Mouse (Mus musculus): ENCODE measurements around the gene Prkcsh. TPM values are rescaled to one million over a fixed set of nuclear protein-coding genes. Genes with fewer than 3 reads are reported as not detected.

Prkcsh gene
- total RNA-seq, 1 experiment = 234 TPM

- Histone ChIP-seq H3K4me3 (ENCODE audit: insufficient read depth in 1 of 2, low read depth in 1 of 2, low read length in 2 of 2, poor library complexity in 1 of 2, severe bottlenecking in 1 of 2) (peak within 1 kb of the TSS; percentile 54 to 68), H3K27ac (ENCODE audit: insufficient read depth, low read depth, low read length, poor library complexity, severe bottlenecking) (no peak within 1 kb of the TSS), H3K4me1 (ENCODE audit: control insufficient read depth in 2 of 2, insufficient read depth in 2 of 2, low read length in 2 of 2, poor library complexity in 1 of 2) (peaks cover 0 to 7% of the 10 kb centered on the region in 2 experiments; a peak in 2 of 4 replicates), H3K36me3 (ENCODE audit: control insufficient read depth, insufficient read depth, low read length, poor library complexity, severe bottlenecking) (no peaks in the 10 kb centered on the region), H3K9me3 (ENCODE audit: control insufficient read depth, insufficient read depth, low read depth, low read length) (no peaks in the 10 kb centered on the region), H3K9ac (ENCODE audit: insufficient read depth, low read depth, low read length, poor library complexity, severe bottlenecking) (peak within 1 kb of the TSS; percentile 42; the same call in 1 of the 2 replicates)
- in situ Hi-C loops (cut with MboI; ENCODE audit: low sequenced_read_pairs in 2 of 2, unreplicated experiment in 2 of 2) = no loop called here
- DNase-seq (ENCODE audit: low read depth, low spot score) = no peak
- TF ChIP-seq HCFC1 (IDR thresholded peaks at IDR 0.05; ENCODE audit: borderline replicate concordance, insufficient read depth, low read length) = no peak
- no peak for TF ChIP-seq CHD2 (IDR thresholded peaks at IDR 0.05; ENCODE audit: low read depth, low read length)
- no peak for TF ChIP-seq ZC3H11A (IDR thresholded peaks at IDR 0.05; ENCODE audit: borderline replicate concordance, low read depth, low read length)
- no peak for TF ChIP-seq ZNF384 (IDR thresholded peaks at IDR 0.05; ENCODE audit: low read depth, low read length)
- no peak for TF ChIP-seq MAFK (IDR thresholded peaks at IDR 0.05; ENCODE audit: insufficient read depth, low read depth, low read length)
Observed at GRCm38 (mm10) chr9:21963417-21963816, 39.2 kb upstream of the Prkcsh start, which contains the start of gene Epor. Gene Epor, minus strand, starts transcription at chr9:21963506.

GRCm38 (mm10) chr9:21968883-21969282 is 33.7 kb upstream of the Prkcsh start:
- Histone ChIP-seq H3K9ac (ENCODE audit: insufficient read depth, low read depth, low read length, poor library complexity, severe bottlenecking) (no peak overlapping the region), H3K27ac (ENCODE audit: insufficient read depth, low read depth, low read length, poor library complexity, severe bottlenecking) (no peak overlapping the region), H3K4me3 (ENCODE audit: insufficient read depth in 1 of 2, low read depth in 1 of 2, low read length in 2 of 2, poor library complexity in 1 of 2, severe bottlenecking in 1 of 2) (no peak overlapping the region), H3K9me3 (ENCODE audit: control insufficient read depth, insufficient read depth, low read depth, low read length) (no peaks in the 10 kb centered on the region), H3K36me3 (ENCODE audit: control insufficient read depth, insufficient read depth, low read length, poor library complexity, severe bottlenecking) (no peaks in the 10 kb centered on the region), H3K4me1 (ENCODE audit: control insufficient read depth in 2 of 2, insufficient read depth in 2 of 2, low read length in 2 of 2, poor library complexity in 1 of 2) (no peaks in the 10 kb centered on the region)
- in situ Hi-C loops (cut with MboI; ENCODE audit: low sequenced_read_pairs in 2 of 2, unreplicated experiment in 2 of 2) = no loop called here
- no peak for TF ChIP-seq HCFC1 (IDR thresholded peaks at IDR 0.05; ENCODE audit: borderline replicate concordance, insufficient read depth, low read length)
- no peak for TF ChIP-seq ZNF384 (IDR thresholded peaks at IDR 0.05; ENCODE audit: low read depth, low read length)
- TF ChIP-seq CHD2 (IDR thresholded peaks at IDR 0.05; ENCODE audit: low read depth, low read length) = no peak
- TF ChIP-seq ZC3H11A (IDR thresholded peaks at IDR 0.05; ENCODE audit: borderline replicate concordance, low read depth, low read length) = no peak
- no peak for TF ChIP-seq MAFK (IDR thresholded peaks at IDR 0.05; ENCODE audit: insufficient read depth, low read depth, low read length)
- no peak for DNase-seq (ENCODE audit: low read depth, low spot score)

- no peak for TF ChIP-seq ZNF384 (IDR thresholded peaks at IDR 0.05; ENCODE audit: low read depth, low read length)
- TF ChIP-seq CHD2 (IDR thresholded peaks at IDR 0.05; ENCODE audit: low read depth, low read length) = no peak
- TF ChIP-seq ZC3H11A (IDR thresholded peaks at IDR 0.05; ENCODE audit: borderline replicate concordance, low read depth, low read length) = no peak
- TF ChIP-seq HCFC1 (IDR thresholded peaks at IDR 0.05; ENCODE audit: borderline replicate concordance, insufficient read depth, low read length) = no peak
- no peak for TF ChIP-seq MAFK (IDR thresholded peaks at IDR 0.05; ENCODE audit: insufficient read depth, low read depth, low read length)
- Histone ChIP-seq H3K4me3 (ENCODE audit: insufficient read depth in 1 of 2, low read depth in 1 of 2, low read length in 2 of 2, poor library complexity in 1 of 2, severe bottlenecking in 1 of 2) (no peak overlapping the region), H3K27ac (ENCODE audit: insufficient read depth, low read depth, low read length, poor library complexity, severe bottlenecking) (no peak overlapping the region), H3K36me3 (ENCODE audit: control insufficient read depth, insufficient read depth, low read length, poor library complexity, severe bottlenecking) (no peaks in the 10 kb centered on the region), H3K9ac (ENCODE audit: insufficient read depth, low read depth, low read length, poor library complexity, severe bottlenecking) (no peak overlapping the region), H3K4me1 (ENCODE audit: control insufficient read depth in 2 of 2, insufficient read depth in 2 of 2, low read length in 2 of 2, poor library complexity in 1 of 2) (no peaks in the 10 kb centered on the region), H3K9me3 (ENCODE audit: control insufficient read depth, insufficient read depth, low read depth, low read length) (no peaks in the 10 kb centered on the region)
- no peak for DNase-seq (ENCODE audit: low read depth, low spot score)
- in situ Hi-C loops (cut with MboI; ENCODE audit: low sequenced_read_pairs in 2 of 2, unreplicated experiment in 2 of 2) = no loop called here
Observed at GRCm38 (mm10) chr9:21969304-21969703, 33.3 kb upstream of the Prkcsh start.

- H3K9me3 ChIP-seq (ENCODE audit: control insufficient read depth, insufficient read depth, low read depth, low read length) = no peaks in the 10 kb centered on the region
- in situ Hi-C loops (cut with MboI; ENCODE audit: low sequenced_read_pairs in 2 of 2, unreplicated experiment in 2 of 2) = loop anchor here in 1 of 2 experiments (5.0 to 10.0 kb wide), 2 partner anchors 71 to 168 kb away; no protein-coding TSS in a partner anchor
- no peaks in the 10 kb centered on the region for H3K36me3 ChIP-seq (ENCODE audit: control insufficient read depth, insufficient read depth, low read length, poor library complexity, severe bottlenecking)
- H3K4me1 ChIP-seq (ENCODE audit: control insufficient read depth in 2 of 2, insufficient read depth in 2 of 2, low read length in 2 of 2, poor library complexity in 1 of 2) = peaks cover 0 to 12% of the 10 kb centered on the region in 2 experiments; a peak in 2 of 4 replicates
- no peak overlapping the region for H3K4me3 ChIP-seq (ENCODE audit: insufficient read depth in 1 of 2, low read depth in 1 of 2, low read length in 2 of 2, poor library complexity in 1 of 2, severe bottlenecking in 1 of 2)
- H3K9ac ChIP-seq (ENCODE audit: insufficient read depth, low read depth, low read length, poor library complexity, severe bottlenecking) = no peak overlapping the region
- TF ChIP-seq HCFC1 (IDR thresholded peaks at IDR 0.05; ENCODE audit: borderline replicate concordance, insufficient read depth, low read length) = no peak
- TF ChIP-seq ZC3H11A (IDR thresholded peaks at IDR 0.05; ENCODE audit: borderline replicate concordance, low read depth, low read length) = no peak
- TF ChIP-seq ZNF384 (IDR thresholded peaks at IDR 0.05; ENCODE audit: low read depth, low read length) = no peak
- TF ChIP-seq CHD2 (IDR thresholded peaks at IDR 0.05; ENCODE audit: low read depth, low read length) = no peak
- no peak for TF ChIP-seq MAFK (IDR thresholded peaks at IDR 0.05; ENCODE audit: insufficient read depth, low read depth, low read length)
- DNase-seq (ENCODE audit: low read depth, low spot score) = no peak
- no peak overlapping the region for H3K27ac ChIP-seq (ENCODE audit: insufficient read depth, low read depth, low read length, poor library complexity, severe bottlenecking)
Observed at GRCm38 (mm10) chr9:21976626-21977175, 25.9 kb upstream of the Prkcsh start.
